Mouse (Mus musculus) left cerebral cortex, postnatal 14 days (tissue): ENCODE results near the gene Tmem63c. TPM values are rescaled to one million over a fixed set of nuclear protein-coding genes. Genes with fewer than 3 reads are reported as not detected.
A peak's percentile ranks its signal among the peaks of the same experiment; 100 is the strongest.

Experiments
- DNase-seq, 2 experiments: peaks; one replicate each; pipeline ENCODE4 v3.0.0; 2021 to 2022; ENCODE audit warnings: low spot score in 2 of 2, mixed read lengths in 1 of 2
- intact Hi-C: fragments of 180-260 bp; cut with DNase I; formaldehyde crosslinking; loops from one replicate; pipeline ENCODE4 v1.15.1; 2025
- total RNA-seq, 2 experiments: library from RNA; stranded (reverse); gene quantifications; 2 replicates each; pipeline ENCODE4 v1.2.3; 2021

The Tmem63c gene
- total RNA-seq, 2 experiments from 2014 or later = 41.2 to 43.1 TPM

DNA sequence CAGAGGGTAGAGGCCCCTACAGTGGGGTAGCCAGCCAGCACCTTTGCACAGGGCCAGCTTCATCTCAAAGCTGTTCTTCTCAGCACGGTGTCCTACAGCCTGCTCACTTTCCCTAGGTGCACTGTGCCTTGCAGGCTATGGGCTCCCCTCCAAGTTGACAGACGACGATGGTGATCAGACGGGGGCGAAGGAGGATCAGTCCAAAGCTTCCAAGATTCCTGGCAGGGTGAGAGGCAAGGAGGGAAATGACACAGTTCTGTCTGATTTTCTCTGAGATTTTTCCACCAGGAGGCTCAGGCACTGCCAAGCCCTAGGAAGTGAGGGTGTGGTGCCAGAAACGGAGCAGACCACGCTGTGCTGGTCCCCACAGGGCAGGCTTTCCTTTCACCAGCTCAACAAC, 19.7 kb downstream of the Tmem63c start:
- intact Hi-C loops = loop anchor here (10.0 kb wide), 1 partner anchor 246 kb away; no protein-coding TSS in a partner anchor
- peak; percentile 34 for DNase-seq

DNA sequence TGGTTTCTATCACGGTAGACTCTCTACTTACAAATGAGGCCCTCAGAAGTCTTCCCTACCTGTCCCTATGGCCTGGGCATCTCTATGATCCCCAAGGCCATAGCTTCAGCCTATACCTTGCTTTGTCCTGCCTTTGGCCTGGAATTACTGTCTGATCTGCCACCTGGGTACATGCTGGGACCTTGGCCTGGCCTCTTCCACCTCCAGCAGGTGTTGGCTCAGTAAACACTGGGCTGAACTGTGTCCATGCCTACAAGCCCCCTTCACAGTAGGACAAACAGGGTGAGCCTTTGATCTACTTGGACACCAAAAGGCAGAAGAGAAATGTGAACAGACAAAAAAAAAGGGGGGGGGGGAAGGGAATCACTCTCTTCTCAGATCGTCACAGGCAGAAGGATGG, 21.3 kb downstream of the Tmem63c start:
- intact Hi-C loops = loop anchor here (2.0 to 10.0 kb wide), 2 partner anchors 16 to 248 kb away; no protein-coding TSS in a partner anchor
- DNase-seq = no peak

- peak; percentile 55 to 64 for DNase-seq
- intact Hi-C loops = loop anchor here (2.0 to 10.0 kb wide), 2 partner anchors 16 to 248 kb away; no protein-coding TSS in a partner anchor
Observed at GRCm38 (mm10) chr12:87043221-87043620, 22.1 kb downstream of the Tmem63c start.

GRCm38 (mm10) chr12:87044711-87045110, 23.6 kb downstream of the Tmem63c start:
- intact Hi-C loops = loop anchor here (10.0 kb wide), 1 partner anchor 250 kb away; no protein-coding TSS in a partner anchor
- DNase-seq = peak; percentile 63 to 83

GRCm38 (mm10) chr12:87047536-87047935, 26.4 kb downstream of the Tmem63c start:
- no peak for DNase-seq
- intact Hi-C loops = loop anchor here (10.0 kb wide), 1 partner anchor 253 kb away; no protein-coding TSS in a partner anchor

- intact Hi-C loops = loop anchor here (2.0 to 5.0 kb wide), 2 partner anchors 50 to 285 kb away; no protein-coding TSS in a partner anchor
- peak; percentile 94 to 96 for DNase-seq
Observed at GRCm38 (mm10) chr12:87052661-87053321, 31.7 kb downstream of the Tmem63c start.

DNA sequence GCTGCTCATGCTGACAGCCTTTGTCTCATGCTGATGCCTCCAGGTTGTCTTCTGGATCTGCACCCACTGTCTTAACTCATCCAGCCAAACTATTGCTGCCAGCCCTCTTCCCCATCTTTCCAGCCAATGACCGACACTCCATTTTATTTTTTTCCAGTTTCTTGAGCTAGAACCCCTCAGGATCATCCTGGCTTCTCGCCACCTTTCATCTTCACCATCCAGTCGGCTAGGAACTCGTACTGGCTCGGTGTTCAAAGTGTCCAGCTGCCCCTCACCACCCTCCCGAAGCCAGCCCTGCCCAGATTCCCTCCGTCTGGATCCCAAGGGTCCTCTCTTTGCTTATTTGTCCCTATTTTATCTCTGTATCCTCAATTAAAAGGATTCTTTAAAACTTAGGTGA, 33.7 kb downstream of the Tmem63c start:
- DNase-seq = no peak
- intact Hi-C loops = loop anchor here (5.0 kb wide), 1 partner anchor 288 kb away; no protein-coding TSS in a partner anchor

GRCm38 (mm10) chr12:87057066-87057465, 35.9 kb downstream of the Tmem63c start:
- intact Hi-C loops = no loop called here

DNA sequence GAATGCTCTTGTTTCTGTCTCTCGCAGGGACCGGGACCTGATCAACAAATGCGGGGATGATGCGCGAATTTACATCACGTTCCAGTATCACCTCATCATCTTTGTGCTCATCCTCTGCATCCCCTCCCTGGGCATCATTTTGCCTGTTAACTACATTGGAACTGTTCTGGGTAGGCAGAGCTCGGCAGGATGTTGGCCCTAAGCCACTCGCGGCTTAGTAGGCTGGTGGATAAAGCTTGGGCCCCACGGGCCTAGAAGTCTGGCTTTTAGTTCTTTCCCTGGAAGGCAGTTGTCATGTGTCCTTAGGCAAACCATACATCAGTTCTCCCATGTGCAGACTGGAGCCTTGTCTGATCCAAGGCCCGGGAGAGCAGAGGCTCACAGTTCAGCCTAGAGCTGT, 44.3 kb downstream of the Tmem63c start:
- intact Hi-C loops = no loop called here

More at GRCm38 (mm10) chr12:87057066-87057465, 35.9 kb downstream of the Tmem63c start:
- no peak for DNase-seq

DNA sequence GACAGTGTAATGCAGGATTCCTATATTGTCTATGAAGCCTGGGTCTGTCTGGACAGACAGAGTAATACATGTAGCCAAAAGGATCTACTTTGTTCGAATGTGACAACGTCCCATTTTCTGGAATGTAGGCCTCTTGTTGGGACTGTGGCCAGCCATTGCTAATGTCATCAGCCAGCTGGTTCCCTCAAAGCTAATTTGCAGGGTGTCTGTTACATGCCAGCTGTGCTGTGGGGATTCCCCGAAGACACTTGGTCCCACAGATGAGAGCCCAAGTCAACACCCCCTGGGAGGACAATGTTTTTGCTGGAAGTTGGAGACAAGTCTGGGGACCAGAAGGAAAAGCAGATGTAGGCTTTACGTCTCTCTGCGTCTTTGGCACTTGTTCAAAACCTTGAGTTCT, 45.3 kb downstream of the Tmem63c start:
- intact Hi-C loops = no loop called here
- peak; percentile 20 to 35 for DNase-seq

More for the DNA sequence above, 44.3 kb downstream of the Tmem63c start:
- no peak for DNase-seq

GRCm38 (mm10) chr12:87070520-87070919, 49.4 kb downstream of the Tmem63c start:
- no peak for DNase-seq
- intact Hi-C loops = no loop called here

DNA sequence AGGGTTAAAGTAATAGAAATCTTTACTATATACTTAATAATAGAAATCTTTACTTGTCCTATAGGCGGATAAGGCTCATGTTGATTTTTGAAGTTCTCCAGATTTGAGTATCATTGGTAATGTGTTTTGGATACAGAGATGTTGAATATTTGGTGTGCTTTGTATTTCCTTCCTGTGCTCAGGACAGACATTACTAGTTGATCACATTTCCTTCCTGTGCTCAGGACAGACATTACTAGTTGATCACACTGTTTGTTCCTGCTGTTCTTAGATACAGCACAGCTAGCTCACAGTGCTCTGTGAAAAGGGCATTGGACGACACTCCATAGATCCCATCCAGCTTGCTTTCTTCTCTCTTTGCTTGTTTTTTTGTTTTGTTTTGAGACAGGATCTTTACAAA, 55.5 kb downstream of the Tmem63c start:
- no peak for DNase-seq
- intact Hi-C loops = no loop called here

GRCm38 (mm10) chr12:87082797-87083196, 61.7 kb downstream of the Tmem63c start:
- intact Hi-C loops = no loop called here
- no peak for DNase-seq

DNA sequence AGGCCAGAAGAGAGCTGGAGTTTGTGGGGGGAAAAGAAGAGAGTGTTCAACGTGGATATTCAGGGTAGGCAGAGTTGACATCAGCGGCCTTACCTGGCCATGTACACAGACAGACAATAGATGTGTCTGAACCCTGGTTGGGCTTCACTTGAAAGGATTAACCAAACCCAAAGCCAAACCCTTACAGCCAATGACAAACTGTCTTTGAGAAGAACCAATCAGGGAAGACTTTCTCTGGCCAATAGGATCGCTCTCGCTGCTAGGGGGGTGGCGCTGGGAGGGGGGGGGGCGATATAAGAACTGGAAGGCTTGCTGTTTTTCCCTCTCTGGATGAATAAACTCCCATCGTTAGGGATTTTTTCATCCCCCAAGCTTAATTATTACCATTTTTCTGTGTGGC, 66.1 kb downstream of the Tmem63c start:
- intact Hi-C loops = no loop called here

DNA sequence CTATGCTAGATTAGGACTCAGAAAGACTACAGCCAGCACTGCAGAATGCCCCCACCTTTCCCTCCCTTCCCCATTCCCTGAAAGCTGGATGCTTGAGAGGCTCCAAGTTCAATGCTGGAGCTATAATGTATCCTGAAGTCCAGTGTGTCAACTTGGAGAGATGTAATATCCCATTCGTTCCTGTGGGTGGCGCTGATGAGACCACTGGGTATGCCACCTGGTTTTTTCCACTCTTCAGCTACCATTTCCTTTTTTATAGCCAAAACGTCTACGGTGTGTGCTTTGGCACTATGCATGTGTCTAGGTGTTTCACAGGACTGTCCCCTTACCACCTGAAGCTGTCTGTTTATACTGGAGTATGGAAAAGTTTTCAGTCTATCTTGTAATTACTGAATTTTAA, 67.2 kb downstream of the Tmem63c start:
- peak; percentile 32 to 75 for DNase-seq
- intact Hi-C loops = no loop called here

More for the DNA sequence above, 66.1 kb downstream of the Tmem63c start:
- no peak for DNase-seq

DNA sequence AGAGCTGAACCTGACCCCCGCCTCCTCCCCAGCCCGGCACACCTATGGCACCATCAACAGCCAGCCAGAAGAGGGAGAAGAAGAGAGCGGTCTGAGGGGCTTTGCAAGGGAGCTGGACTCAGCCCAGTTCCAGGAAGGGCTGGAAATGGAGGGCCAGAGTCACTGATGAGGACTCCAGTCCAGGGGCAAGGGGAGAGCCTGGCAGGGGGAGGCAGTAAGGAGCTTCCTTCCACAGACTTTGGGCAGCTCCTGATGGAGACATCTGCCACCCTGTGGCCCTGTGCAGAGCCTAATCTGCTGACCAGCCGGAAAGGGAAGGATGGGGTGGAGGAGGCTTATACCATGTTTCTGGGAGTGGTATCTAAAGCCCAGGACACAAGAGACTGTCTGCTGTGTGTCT, 68.1 kb downstream of the Tmem63c start:
- intact Hi-C loops = no loop called here
- no peak for DNase-seq

GRCm38 (mm10) chr12:87089701-87090100, 68.6 kb downstream of the Tmem63c start:
- intact Hi-C loops = no loop called here
- DNase-seq = no peak

DNA sequence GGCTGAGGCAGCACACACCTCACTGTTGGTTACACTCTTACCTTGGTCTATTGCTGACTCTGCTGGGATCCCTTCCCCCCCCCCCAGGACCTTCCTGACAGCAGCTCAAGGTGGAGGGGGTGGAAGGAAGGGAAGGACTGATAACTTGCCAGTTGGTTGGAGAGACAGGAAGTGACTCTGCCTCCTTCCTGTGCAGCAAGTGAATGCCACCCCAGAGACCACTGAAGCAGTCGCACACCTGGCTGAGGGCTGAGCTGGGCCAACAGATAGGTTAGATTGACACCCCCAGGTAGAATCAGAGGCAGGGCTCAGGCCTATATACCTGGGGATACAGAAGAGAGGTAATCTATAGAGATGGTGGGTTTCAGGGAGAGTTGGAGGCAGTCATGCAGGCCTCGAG, 70.8 kb downstream of the Tmem63c start:
- intact Hi-C loops = no loop called here
- no peak for DNase-seq

- DNase-seq = peak in 1 of 2 experiments; percentile 36
- intact Hi-C loops = no loop called here
Observed at GRCm38 (mm10) chr12:87093249-87093648, 72.1 kb downstream of the Tmem63c start.

GRCm38 (mm10) chr12:87093671-87094070, 72.5 kb downstream of the Tmem63c start:
- intact Hi-C loops = no loop called here
- peak in 1 of 2 experiments; percentile 39 for DNase-seq

DNA sequence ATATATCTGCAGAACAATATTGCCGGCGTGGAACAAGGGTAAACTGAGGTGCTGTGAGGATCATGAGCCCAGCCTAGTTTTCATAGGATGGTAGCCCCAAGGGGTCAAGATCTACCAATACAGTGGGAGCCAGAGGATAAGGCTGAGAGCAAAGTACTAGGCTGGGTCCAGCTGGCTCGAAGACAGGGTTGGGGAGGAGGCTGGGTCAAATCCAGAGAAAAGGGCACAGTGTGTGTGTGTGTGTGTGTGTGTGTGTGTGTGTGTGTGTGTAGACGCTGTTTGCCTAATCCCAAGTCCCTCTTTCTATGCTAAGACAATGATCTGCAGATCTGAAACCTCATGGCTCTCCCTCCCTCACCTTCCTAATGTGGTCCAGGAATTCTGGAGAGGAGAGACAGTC, 79.2 kb downstream of the Tmem63c start:
- intact Hi-C loops = no loop called here
- DNase-seq = no peak
